Mouse (Mus musculus): ENCODE measurements around the gene Txndc9. TPM values are rescaled to one million over a fixed set of nuclear protein-coding genes. Genes with fewer than 3 reads are reported as not detected.
"Not testable (repeated sequence)": the region's sequence is repeated elsewhere in the genome, so short reads cannot be mapped to it uniquely, and the experiment has no call there.

Txndc9 gene
- total RNA-seq, 2 experiments from 2014 or later: 51.9 to 60.9 TPM

DNA sequence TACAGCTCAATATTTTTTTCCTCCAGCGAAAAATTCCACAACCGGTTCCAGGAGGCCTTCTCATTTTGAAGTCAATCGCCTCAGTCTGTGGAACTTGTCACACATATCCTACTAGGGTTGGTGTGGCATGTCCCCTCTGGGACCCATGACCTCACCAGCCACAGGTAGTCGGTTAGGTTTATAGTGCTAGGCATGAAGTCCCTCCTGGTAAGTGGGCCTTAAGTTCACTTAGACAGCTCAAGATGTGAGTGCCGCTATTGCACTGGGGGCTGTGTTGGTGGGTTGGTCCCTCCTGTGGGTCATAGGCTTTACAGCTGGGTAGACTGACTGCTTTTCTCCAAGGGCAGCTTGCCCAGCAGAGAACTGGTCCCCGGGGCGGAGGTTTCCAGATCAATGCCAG lies 20.4 kb downstream of the Txndc9 start:
- ATAC-seq (ENCODE audit: poor library complexity, severe bottlenecking): no peak

DNA sequence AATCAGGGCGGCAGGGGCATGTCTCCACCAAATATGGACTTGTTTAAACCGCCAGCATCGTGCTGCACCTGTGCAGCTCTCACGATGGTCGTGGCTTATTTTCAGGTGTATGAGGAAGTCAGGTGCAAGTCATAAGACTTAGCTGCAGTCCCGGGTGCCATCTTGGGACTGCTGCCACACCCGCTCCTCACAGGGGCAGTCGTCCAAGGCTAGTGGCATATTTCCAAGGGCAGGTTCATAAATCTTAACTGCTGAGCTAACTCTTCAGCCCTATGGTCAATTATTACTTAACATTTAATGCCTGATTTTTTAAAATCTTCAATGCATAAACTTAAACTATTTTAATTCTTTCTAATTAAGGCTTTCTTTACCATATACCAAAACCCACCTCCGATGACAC lies 21.0 kb downstream of the Txndc9 start:
- ATAC-seq (ENCODE audit: poor library complexity, severe bottlenecking): not testable (repeated sequence)

DNA sequence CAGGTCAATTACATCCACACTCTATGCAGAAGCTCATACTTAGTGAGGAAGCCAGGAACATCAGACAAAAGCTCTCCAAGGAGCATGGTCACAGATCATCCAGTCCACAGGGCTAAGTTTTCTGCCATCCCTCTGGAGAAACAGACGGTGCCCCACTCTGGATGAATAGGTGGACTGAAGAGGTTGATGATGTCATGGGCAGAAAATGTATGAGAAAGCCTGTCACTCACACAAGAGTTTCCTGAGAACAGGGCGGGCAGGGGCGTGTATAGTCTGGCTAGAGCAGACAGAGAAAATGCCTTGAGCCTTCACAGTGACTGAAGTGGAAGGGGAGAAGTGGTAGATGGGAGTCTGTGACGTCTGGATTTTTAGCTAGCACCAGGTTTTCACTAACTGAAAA lies 26.2 kb downstream of the Txndc9 start:
- ATAC-seq (ENCODE audit: poor library complexity, severe bottlenecking): no peak

- ATAC-seq (ENCODE audit: poor library complexity, severe bottlenecking): no peak
Observed at GRCm38 (mm10) chr1:37968746-37969145, 28.9 kb downstream of the Txndc9 start.

DNA sequence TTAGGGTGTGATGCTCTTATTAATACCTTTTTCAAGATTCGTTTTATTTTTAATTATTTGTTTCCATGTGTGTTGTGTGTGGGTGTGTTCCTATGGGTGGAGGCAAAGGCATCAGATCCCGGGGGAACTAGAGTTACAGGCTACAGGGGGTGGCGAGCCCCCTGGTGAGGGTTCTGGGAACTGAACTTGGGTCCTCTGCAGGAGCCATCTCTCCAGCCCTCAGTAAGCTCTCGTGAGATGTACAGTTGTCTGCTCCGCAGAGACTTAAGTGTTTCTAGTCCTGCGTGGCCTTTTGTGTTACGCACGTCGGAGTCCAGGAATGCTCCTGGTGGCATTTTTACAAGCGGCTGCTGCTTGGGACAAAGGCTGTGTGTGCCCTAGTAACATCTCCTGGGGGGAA lies 32.1 kb downstream of the Txndc9 start:
- no peak for ATAC-seq (ENCODE audit: poor library complexity, severe bottlenecking)

DNA sequence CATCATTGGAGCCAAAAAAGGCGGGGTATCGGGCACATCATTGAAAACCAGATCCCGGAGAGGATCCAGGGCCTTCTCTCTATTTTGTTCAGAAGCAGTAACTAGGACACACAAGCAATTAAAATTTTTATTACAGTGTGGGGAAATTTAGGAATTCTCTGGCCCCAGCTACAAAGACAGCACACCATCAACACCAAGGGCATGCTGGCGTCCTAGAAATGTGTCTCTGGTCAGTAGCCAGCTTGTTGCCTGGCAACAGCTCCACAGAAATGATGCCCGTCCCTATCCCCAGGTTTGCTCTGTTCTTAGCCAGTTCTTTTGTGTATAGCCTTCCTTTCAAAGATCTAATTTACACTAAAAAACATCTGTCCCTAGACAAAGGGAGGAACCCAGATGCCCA lies 38.2 kb downstream of the Txndc9 start:
- no peak for ATAC-seq (ENCODE audit: poor library complexity, severe bottlenecking)

DNA sequence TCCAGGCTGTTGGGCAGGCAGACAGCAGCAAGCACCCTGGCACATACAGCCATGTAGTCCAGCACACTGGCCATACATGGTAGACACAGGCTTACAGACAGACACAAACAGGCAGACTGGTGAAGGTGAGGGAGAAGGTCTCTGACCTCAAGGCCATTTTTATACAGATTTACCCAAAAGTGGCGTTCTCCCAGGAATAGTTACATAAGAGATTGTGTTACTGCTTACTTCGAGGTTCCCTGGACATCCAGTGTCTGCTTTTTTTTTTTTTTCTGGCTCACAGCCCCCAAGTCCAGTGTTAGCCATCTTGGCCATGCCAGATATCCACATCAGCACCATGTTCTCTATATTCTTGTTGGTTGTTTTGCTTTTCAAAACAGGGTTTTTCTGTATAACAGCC lies 39.2 kb downstream of the Txndc9 start:
- ATAC-seq (ENCODE audit: poor library complexity, severe bottlenecking): no peak

GRCm38 (mm10) chr1:37957659-37958058 lies 40.0 kb downstream of the Txndc9 start, which contains the start of gene Lyg1:
Gene Lyg1 (minus strand): TSS chr1:37957759.
- no peak for ATAC-seq (ENCODE audit: poor library complexity, severe bottlenecking)

DNA sequence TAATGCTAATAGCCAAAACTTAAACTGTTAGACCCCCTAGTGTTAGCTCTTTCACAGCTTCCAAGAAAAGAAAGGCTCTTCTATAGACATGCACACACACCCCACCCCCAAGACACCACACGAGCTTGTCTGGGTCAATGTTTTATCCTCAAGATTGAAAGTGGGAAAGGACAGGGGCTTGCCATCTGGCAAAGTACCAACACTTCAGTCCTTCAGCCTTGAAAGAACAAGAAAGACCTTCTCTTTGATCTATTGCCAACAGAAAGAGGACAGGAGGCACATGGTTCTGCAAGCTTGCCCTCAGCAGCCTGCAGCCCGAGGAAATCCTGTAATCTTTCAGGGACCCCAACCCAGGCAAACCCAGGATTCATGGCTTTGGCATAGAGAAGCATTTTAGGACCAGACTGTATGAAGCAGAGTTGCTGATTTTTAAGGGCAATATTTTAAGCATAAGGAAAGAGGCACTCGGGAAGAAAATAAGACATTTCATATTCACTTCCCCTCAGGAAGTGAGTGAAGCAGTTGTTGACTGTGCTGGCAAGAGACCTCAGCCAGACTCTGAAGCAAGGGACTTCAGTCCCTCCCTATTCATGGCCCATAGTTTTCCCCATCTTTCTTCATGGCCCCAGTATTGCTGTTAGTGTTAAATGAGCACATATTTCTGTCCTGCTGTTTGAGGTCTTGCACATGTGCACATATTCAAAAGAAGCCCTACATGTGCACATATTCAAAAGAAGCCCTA lies 40.8 kb downstream of the Txndc9 start:
- no peak for ATAC-seq (ENCODE audit: poor library complexity, severe bottlenecking)

- no peak for ATAC-seq (ENCODE audit: poor library complexity, severe bottlenecking)
Observed at GRCm38 (mm10) chr1:37955251-37955650, 42.4 kb downstream of the Txndc9 start.

DNA sequence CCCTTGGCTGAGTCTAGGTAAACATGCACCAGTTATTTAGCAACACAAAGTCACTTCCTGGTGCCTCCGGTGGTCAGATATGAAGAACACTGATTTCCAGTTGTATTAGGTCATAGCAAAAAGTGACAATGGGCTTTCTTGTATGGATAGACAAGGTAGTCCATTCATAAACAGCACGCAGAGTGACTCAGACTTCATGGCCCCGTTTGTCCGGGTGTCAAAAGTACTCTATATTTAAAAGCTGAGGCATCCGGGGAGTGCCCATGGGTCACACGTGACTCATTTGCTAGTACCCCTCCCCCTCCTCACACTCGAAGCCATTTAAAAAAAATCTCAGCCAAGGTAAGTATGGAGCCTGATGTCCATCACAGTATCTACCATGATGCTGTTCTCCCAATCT lies 42.9 kb downstream of the Txndc9 start:
- ATAC-seq (ENCODE audit: poor library complexity, severe bottlenecking): no peak

DNA sequence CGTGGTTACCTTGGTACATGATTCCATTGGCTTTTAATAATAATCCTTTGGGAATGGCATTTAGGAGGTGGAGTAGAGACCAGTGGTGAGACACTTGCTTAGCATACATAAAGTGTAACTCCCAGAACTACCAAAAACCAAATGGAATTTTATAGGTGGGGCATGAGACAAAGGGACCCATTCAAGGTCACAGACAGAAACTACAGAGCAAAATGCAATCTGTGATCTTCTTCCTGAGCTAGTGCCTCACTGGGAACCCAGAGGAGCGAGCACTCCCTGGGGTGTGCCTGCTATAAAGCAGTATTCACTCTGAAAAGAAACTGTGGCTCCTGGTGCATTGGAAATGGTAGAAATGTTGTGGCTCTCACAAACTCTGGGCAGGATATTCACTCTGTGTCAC lies 48.8 kb downstream of the Txndc9 start:
- ATAC-seq (ENCODE audit: poor library complexity, severe bottlenecking): no peak

Other genes with a start within 250 kb of the Txndc9 start
- 12.5 and 15.0 TPM in 2 replicates for gene Tsga10, start 131.5 kb downstream of the Txndc9 start, total RNA-seq (2015)
- gene Tsga10, start 131.5 kb downstream of the Txndc9 start, total RNA-seq (2017): 14.1 and 14.8 TPM in 2 replicates
- gene Lipt1, start 126.2 kb downstream of the Txndc9 start, total RNA-seq (2015): 1.9 and 2.0 TPM in 2 replicates
- gene Lipt1, start 126.2 kb downstream of the Txndc9 start, total RNA-seq (2017): 0.22 and 1.5 TPM in 2 replicates
- 26.0 and 36.1 TPM in 2 replicates for gene Mitd1, start 107.5 kb downstream of the Txndc9 start, total RNA-seq (2015)
- gene Mitd1, start 107.5 kb downstream of the Txndc9 start, total RNA-seq (2017): 28.3 and 30.2 TPM in 2 replicates
- 223 and 230 TPM in 2 replicates for gene Mrpl30, start 107.4 kb downstream of the Txndc9 start, total RNA-seq (2015)
- 174 and 190 TPM in 2 replicates for gene Mrpl30, start 107.4 kb downstream of the Txndc9 start, total RNA-seq (2017)
- not detected in 2 replicates for gene Lyg2, start 81.4 kb downstream of the Txndc9 start, total RNA-seq (2015)
- not detected in 2 replicates for gene Lyg2, start 81.4 kb downstream of the Txndc9 start, total RNA-seq (2017)
- not detected in 2 replicates for gene Lyg1, start 40.1 kb downstream of the Txndc9 start, total RNA-seq (2015)
- not detected in 2 replicates for gene Lyg1, start 40.1 kb downstream of the Txndc9 start, total RNA-seq (2017)
- 20.8 and 21.1 TPM in 2 replicates for gene Eif5b, start 117 bp upstream of the Txndc9 start, total RNA-seq (2015)
- 7.6 and 14.3 TPM in 2 replicates for gene Eif5b, start 117 bp upstream of the Txndc9 start, total RNA-seq (2017)
- 17.8 and 18.3 TPM in 2 replicates for gene Rev1, start 131.9 kb upstream of the Txndc9 start, total RNA-seq (2015)
- 20.7 and 23.0 TPM in 2 replicates for gene Rev1, start 131.9 kb upstream of the Txndc9 start, total RNA-seq (2017)